Mouse (Mus musculus) macrophage (primary cell): ENCODE measurements around the gene Srsf7. TPM values are rescaled to one million over a fixed set of nuclear protein-coding genes. Genes with fewer than 3 reads are reported as not detected.

Experiments used
- H3K27ac ChIP-seq: fragments of 350-480 bp; formaldehyde crosslinking; 2 replicates; pipeline ENCODE4 v1.9.0; 2021
- H3K36me3 ChIP-seq: fragments of 350-480 bp; formaldehyde crosslinking; 2 replicates; pipeline ENCODE4 v1.9.0; 2021; ENCODE audit errors: inconsistent target
- H3K4me3 ChIP-seq: fragments of 350-480 bp; formaldehyde crosslinking; 2 replicates; pipeline ENCODE4 v1.9.0; 2021; ENCODE audit errors: inconsistent target
- H3K79me2 ChIP-seq: fragments of 350-480 bp; formaldehyde crosslinking; 2 replicates; pipeline ENCODE4 v1.9.0; 2021; ENCODE audit errors: inconsistent target
- WGBS: methylation state at CpG from one replicate; pipeline ENCODE4 v1.1.7; 2026; ENCODE audit warnings: inconsistent platforms; ENCODE audit not compliant: missing documents; 5-methylcytosine and 5-hydroxymethylcytosine counted together
- polyA plus RNA-seq: library from polyadenylated mRNA; stranded (reverse); fragments of 250-400 nt; gene quantifications from 3 replicates; pipeline ENCODE4 v1.2.4, GENCODE M21; 2018; ENCODE audit warnings: inconsistent platforms

The Srsf7 gene
- polyA plus RNA-seq, 1 experiment from 2014 or later: 52.8 TPM

DNA sequence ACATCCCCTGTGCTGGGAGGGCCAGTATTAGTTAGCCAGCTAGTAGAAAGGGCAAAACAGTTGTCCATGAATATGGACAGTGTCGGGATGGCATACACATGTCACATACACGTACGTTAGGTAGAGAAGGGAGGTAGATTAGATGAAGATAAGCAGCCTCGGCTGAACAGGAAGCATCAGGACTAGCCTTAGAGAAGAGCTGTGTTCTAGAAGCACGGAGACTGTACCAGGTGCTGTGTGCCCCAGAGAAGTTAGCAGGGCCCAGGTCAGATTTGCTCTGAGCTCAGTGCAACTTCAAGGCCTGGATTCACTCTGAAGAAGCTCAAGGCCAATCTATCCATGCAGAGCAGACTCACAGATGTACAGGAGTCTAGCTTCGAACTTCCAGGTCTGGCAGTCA lies 49.6 kb downstream of the Srsf7 start:
- no peak overlapping the region for H3K4me3 ChIP-seq
- no peaks in the 10 kb centered on the region for H3K79me2 ChIP-seq
- 80% methylated on average over 6 of the region's 6 CpGs for WGBS
- no peaks in the 10 kb centered on the region for H3K36me3 ChIP-seq
- no peak overlapping the region for H3K27ac ChIP-seq

DNA sequence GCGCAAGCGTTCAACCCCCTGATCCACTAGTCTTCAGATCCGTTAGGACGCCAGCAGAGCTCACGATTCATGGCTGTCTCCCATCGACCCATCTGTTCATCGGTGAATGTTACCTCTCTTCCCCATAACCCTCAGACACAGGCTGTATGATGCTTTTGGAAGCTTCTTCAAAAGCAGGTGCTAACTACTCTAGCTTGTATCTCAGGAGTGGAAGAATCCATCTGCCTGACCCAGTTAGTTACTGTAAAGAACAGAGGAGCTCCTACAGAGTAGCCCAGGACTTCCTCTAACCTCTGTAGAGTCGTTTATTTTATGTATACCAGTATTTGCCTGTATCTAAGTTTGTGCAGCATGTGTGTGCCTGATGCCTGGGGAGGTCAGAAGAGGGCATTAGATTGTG lies 50.2 kb downstream of the Srsf7 start:
- Histone ChIP-seq H3K36me3 (no peaks in the 10 kb centered on the region), H3K79me2 (no peaks in the 10 kb centered on the region), H3K27ac (no peak overlapping the region), H3K4me3 (no peak overlapping the region)
- 85% methylated on average over 8 of the region's 8 CpGs for WGBS

GRCm38 (mm10) chr17:80153631-80154030 lies 53.5 kb downstream of the Srsf7 start:
- Histone ChIP-seq H3K36me3 (no peaks in the 10 kb centered on the region), H3K79me2 (no peaks in the 10 kb centered on the region), H3K4me3 (no peak overlapping the region), H3K27ac (no peak overlapping the region)
- WGBS: 100% methylated on average over 2 of the region's 2 CpGs

DNA sequence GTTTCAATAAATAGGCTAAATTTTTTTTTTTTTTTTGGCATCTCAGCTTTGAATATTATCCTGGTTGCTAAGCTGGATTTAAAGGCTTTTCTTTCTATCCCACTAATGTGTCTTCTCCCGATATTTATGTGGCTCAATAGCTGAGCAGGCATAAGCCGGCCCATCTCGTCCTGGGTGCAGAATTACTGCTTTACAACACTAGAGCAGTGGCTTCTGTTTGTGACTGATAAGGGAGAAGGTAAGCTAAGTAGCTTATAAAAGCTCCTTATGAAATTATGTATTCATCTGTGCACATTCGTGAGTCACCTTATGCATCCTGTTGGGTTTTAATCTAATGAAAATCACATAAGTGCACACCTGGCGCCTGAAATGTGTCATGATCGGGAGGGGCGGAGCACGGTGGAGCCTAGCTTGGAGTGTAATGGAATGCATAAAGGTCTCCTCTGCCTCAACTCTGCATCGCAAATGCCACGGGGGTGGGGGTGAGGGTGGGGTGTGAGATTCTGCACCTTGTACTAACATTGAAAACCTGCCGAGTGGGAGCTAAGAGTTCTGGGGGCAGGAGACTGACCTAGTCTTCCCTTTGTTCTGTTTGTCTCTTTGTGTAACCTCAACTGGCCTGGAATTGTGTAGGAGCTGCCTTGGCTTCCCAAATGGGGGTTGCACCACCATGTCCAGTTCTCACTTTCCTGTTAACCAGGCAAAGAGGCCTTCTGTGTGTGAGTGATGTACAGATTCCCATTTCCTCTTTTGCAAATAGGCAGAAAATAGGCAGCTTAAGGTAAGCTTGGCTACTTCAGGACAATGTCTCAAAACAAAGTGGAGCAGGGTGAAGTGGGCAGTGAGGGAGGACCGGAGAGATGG lies 54.1 kb downstream of the Srsf7 start:
- Histone ChIP-seq H3K27ac (no peak overlapping the region), H3K79me2 (no peaks in the 10 kb centered on the region), H3K36me3 (no peaks in the 10 kb centered on the region), H3K4me3 (no peak overlapping the region)
- 90% methylated on average over 12 of the region's 12 CpGs for WGBS

DNA sequence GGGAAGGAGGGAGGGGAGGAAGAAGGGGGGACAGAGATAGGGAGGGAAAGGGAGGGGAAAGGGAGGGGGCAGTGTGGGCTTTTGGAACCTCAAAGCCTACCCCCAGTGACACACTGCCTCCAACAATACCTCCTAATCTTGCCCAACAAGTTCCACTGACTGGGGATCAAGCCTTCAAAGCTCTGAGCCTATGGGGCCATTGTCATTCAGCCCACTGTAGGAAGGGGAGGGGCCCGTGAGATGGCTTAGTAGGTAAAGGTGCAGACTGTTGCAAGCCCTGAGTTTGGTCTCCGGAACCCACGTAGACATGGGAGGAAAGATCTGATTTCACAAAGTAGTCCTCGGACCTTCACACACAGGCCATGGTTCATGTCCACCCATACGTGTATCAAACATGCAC lies 55.8 kb downstream of the Srsf7 start:
- Histone ChIP-seq H3K79me2 (no peaks in the 10 kb centered on the region), H3K27ac (no peak overlapping the region), H3K36me3 (no peaks in the 10 kb centered on the region), H3K4me3 (no peak overlapping the region)
- 93% methylated on average over 5 of the region's 5 CpGs for WGBS

Other genes starting within 250 kb of the Srsf7 start
- gene Hnrnpll, start 145.0 kb downstream of the Srsf7 start, polyA plus RNA-seq: 28.1 to 43.3 TPM (median 34.9 TPM) in 3 replicates
- 19.7 to 26.5 TPM (median 19.9 TPM) in 3 replicates for gene Galm, start 79.8 kb downstream of the Srsf7 start, polyA plus RNA-seq
- not detected in 3 replicates for gene Ttc39d, start 153 bp upstream of the Srsf7 start, polyA plus RNA-seq
- 4.2 to 14.9 TPM (median 4.6 TPM) in 3 replicates for gene Gemin6, start 17.1 kb upstream of the Srsf7 start, polyA plus RNA-seq
- gene Morn2, start 82.9 kb upstream of the Srsf7 start, polyA plus RNA-seq: 6.1 to 7.6 TPM (median 7.4 TPM) in 3 replicates
- gene Dhx57, start 83.2 kb upstream of the Srsf7 start, polyA plus RNA-seq: 7.6 to 13.4 TPM (median 13.2 TPM) in 3 replicates
- gene Arhgef33, start 100.1 kb upstream of the Srsf7 start, polyA plus RNA-seq: 0.32 TPM in 1 of 3 replicates, not detected in the others
- gene Gm10190, start 166.2 kb upstream of the Srsf7 start, polyA plus RNA-seq: not detected in 3 replicates